Mouse (Mus musculus) cerebellum, adult 2 months (tissue): ENCODE results near the gene Pabpn1l.

ENCODE experiments used
- CTCF ChIP-seq: fragments of 200-500 bp; IDR thresholded peaks from 2 replicates; pipeline ENCODE4 v1.5.1; 2011; ENCODE audit warnings: low read depth, mild to moderate bottlenecking, control low read depth, low read length, moderate library complexity, borderline replicate concordance; ENCODE audit not compliant: insufficient read depth
- POLR2A ChIP-seq: fragments of 200-500 bp; IDR thresholded peaks from 2 replicates; pipeline ENCODE4 v1.6.1; 2011; ENCODE audit warnings: low read length, control low read depth, borderline replicate concordance; ENCODE audit not compliant: insufficient read depth

DNA sequence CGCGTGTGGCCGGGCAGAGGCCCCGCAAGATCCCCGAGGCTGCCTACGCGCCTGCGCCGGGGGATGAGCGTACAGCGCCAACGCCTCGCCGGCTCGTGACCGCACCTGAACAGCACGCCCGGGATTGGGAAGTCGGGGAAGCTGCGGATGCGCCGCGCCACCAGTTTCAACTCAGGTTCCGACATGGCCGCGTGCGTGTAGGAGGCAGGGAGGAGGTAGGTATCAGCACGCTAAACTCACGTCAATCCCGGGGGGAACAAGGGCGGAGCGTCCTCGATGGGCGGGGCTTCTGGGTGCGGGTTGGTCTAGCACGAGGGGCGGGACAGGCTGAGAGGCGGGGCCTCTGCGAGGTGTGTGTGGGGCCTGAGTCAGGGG lies 45.9 kb downstream of the Pabpn1l start, which contains the start of gene Aprt:
- TF ChIP-seq CTCF (no peak), POLR2A (peak; percentile 91)
